Mouse (Mus musculus): ENCODE results near the gene Pla2g2f.

DNA sequence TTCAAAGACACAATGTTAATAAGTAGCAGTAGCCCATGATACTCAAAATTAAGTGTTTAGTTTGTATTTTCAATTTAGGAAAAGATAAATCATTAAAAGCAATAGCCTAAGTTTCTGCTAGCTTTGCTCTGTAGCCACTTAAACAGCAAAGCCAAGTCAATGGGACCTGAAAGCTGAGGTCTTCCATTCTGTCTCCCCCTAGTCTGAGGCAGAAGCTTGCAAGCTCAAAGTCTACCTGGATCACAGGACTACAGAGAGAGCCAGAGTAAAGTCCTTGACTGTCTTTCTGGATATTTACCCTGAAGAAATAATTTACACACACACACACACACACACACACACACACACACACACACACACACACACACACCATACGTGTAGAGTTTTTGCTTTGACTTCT is 43.2 kb downstream of the Pla2g2f start:
- TF ChIP-seq ZNF384 (IDR thresholded peaks at IDR 0.05; ENCODE audit: low read depth, low read length) (no peak), MAFK (IDR thresholded peaks at IDR 0.05; ENCODE audit: insufficient read depth, low read depth, low read length) (no peak), ZC3H11A (IDR thresholded peaks at IDR 0.05; ENCODE audit: borderline replicate concordance, low read depth, low read length) (no peak)
